Mouse (Mus musculus) gastrocnemius, adult 8-10 months (tissue): Measurements from ENCODE around the gene Mycbp. TPM values are rescaled to one million over a fixed set of nuclear protein-coding genes. Genes with fewer than 3 reads are reported as not detected.
A peak's percentile ranks its signal among the peaks of the same experiment; 100 is the strongest.

Experiments
- DNase-seq, 2 experiments: peaks; one replicate each; pipeline ENCODE4 v3.0.0; 2022; ENCODE audit warnings: low spot score in 2 of 2
- total RNA-seq, 4 experiments: library from RNA; stranded (reverse); gene quantifications; 2 replicates each; pipeline ENCODE4 v1.2.4; 2022

The Mycbp gene
- 10 to 100 TPM; 12.3 to 34.6 (median 21.5) TPM for total RNA-seq

DNA sequence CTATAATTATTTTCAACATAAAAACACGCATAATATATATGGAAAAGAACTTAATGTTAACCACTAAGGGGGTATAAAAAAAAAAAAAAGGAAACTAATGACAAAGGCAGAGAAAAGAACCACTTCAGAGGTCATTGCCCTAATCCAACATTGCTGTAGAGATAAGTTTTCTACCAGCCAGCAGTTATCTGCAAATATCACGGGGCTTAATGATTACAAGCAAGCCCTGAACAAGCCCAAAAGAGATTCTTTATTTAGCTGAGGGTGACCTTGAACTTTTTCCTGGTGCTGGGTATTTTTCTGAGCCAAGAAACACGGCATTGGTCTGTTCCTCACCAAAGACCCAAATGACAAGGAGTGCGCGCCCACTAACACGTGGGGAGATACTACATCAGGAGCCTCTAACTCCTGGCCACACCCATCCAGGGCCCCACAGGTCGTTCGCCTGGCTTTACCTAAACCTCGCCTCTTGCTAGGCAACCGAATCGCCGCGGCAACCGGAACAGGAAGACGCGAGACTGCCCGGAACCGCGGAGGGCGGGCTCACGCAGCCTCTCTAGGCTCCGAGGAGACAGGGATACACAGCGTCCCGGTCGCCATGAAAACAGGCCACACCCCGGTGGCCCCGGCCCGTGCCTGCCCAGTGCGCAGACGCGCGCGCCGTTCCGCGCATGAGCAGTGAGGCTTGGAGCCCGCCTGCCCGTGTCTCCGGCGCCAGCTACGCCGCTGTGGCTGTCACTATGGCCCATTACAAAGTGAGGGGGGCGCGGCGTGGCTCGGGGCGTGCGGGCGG, at the start of gene Mycbp:
Gene Mycbp (plus strand): TSS at position 500 of the 793 bp plus-strand sequence.
- peak; percentile 98 for DNase-seq

GRCm38 (mm10) chr4:123856888-123857287, 47.7 kb upstream of the Mycbp start:
- DNase-seq: no peak

DNA sequence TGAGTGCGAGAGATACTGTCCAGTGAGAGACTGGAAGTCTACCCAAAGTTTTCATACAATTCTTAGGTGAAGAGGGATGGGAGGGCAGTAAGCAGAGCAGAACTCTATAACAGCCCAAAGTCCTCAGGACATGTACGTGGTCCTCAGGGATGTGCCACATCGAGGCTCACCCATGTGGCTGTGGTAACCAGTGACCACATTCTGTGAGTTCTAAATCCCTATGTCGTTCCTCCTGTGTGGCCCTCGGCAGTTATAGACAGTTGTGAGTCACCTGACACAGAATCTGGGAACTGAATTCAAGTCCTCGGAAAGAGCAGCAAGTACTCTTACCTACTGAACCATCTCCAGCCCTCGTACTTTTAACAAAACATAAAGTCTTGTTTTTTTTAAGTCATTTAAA, 46.5 kb upstream of the Mycbp start:
- DNase-seq: no peak

GRCm38 (mm10) chr4:123859379-123859778, 45.3 kb upstream of the Mycbp start, which contains the start of gene 4933427I04Rik:
TSS of gene 4933427I04Rik (plus strand) at chr4:123859679.
- no peak for DNase-seq

DNA sequence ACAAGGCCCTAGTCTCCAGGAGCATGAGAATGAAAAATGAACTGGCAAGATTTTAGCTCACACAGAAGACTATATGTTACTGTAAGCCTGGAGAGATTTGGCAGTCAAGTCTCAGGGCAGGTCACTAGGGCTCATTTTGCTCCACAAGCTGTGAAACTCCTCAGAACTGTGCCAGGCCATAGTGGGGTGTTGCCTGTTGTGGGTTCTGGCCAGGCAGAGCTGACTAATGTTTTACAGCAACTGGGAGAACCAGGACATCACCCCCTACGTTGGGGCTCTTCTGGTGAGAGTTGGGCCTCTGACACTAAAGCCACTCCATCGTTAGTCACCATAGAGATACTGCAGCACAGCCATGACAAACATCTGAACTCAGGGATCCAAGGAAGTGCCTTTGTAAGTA, 44.8 kb upstream of the Mycbp start:
- no peak for DNase-seq

DNA sequence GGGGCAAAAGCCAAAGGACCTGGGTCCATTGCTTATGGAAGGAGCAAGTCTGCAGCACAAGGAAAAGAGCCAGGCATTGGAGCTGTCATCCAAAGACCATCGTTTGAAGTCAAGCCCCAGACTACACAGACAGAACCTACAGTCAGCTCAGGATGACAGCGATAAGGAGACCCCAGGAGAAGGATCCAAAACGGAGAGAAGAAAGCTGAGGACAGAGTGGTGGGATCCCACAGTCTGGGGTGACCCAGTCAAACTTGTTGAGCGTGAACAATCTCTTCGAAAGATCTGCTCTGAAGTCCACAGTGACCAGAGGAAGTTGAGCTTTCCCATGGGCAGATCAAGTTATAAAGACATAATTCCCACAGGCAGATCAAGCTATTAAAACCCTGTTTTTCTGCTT, 44.0 kb upstream of the Mycbp start:
- no peak for DNase-seq

- no peak for DNase-seq
Measured at GRCm38 (mm10) chr4:123893726-123894125, 10.9 kb upstream of the Mycbp start.

GRCm38 (mm10) chr4:123894295-123894694, 10.3 kb upstream of the Mycbp start:
- DNase-seq: no peak

- DNase-seq: no peak
Measured at GRCm38 (mm10) chr4:123898696-123899095, 5.9 kb upstream of the Mycbp start.

DNA sequence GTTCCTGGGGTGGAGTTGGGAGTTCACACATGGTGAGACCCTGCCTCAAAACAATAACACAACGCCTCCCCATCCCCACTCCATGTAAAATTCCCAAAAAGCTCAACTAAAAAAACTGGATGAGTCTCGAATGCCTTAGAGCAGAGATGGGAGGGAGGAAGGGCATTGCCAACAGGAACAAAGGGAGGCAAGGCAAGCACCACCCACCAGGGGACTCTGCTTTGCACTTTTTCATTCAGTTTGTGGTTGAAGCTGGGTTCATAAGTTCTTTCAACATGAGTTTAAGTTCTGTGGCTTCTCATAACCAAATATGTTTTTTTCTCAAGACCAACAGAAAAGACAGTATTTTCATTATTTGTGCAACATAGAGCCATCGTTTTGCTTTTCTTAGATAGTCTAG, 1.2 kb upstream of the Mycbp start:
- no peak for DNase-seq

GRCm38 (mm10) chr4:123905126-123905668, 565 bp downstream of the Mycbp start:
- DNase-seq: no peak

GRCm38 (mm10) chr4:123911503-123911902, 6.9 kb downstream of the Mycbp start:
- no peak for DNase-seq

DNA sequence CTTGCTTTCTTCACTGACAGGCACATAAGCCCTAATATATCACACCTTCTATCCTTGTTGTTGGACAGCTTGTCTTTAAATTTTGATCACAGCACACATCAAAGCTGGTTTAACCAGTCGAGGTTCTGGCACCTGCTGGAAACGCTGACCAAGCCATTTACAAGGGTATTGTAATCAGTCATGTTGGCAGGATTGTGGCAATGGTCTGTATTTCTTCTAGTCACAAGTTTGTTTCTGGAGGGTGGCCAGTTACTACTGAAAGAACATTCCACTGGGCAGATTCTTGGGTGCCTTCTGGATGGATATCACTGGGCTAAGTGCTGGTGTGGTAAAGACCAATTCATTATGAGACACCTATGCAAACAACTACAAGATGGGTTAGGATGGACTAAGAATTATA, 7.8 kb downstream of the Mycbp start:
- no peak for DNase-seq

GRCm38 (mm10) chr4:123916748-123917547, 12.3 kb downstream of the Mycbp start, which contains the start of gene Rragc:
TSS of gene Rragc (plus strand) at chr4:123917446.
- peak; percentile 100 for DNase-seq

- peak; percentile 6 to 15 for DNase-seq
Measured at GRCm38 (mm10) chr4:123917548-123918140, 13.0 kb downstream of the Mycbp start, which contains the start of gene 4930535I16Rik. TSS of gene 4930535I16Rik (minus strand) at chr4:123918022.

DNA sequence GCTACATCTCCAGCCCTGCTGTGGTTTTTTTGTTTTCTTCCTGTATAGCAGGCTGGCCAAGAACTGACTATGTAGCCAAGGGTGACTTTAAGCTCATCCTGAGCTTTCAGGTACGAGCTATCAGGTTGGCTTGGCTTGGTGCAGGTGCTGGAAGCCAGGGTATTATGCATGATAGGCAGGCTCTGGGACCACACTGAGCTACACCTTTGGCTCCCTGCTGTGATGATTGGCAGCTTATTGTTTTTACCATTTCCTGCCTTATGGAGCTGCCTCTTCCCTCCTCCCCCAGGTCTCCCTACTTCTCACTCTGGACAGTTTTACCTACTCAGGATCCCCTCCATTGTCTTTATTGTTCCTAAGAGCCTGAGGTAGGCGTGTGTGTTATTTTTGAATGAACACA, 14.2 kb downstream of the Mycbp start:
- DNase-seq: no peak

DNA sequence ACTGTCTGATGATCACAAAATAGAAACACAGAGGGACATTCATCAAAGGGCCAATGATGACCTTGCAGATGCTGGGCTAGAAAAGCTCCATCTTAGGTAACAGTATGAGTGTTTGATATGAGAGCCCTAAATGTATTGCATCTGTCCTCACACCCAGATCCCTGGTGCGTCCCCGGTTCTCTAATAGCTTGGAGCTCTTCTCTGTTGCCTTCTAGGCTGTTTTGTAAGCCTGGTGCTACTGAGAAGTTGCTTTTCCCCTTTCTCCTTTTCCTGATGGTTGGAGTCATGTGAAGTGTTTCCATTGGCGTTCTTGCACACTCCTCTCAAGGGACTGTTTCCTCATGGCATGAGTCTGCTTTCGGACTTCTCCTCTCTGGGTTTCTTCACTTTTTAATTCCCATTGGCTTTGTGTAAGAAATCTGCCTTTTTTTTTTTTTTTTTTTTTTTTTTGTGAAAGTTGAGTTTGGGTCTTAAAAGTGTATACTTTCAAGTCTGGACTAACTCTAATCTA, 16.5 kb downstream of the Mycbp start:
- DNase-seq: no peak

DNA sequence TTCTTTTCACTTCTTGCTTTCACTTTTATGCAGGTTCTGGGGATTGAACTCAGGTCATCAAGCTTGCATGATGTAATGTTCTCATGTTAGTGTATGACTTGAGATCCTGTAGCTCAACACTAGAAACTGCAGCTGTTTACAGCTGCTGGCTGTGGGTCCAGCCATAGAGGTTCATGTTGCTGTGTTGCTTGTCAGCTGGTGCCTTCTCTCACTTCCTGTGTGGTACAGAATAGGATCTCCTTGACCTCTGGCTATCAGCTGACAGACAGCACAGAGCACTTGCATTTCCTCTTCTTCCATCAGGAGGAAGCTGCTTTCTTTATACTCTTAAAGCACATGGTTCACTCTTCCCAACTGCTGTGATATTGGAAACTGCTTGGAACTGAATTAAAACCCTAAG, 23.3 kb downstream of the Mycbp start:
- DNase-seq: no peak

- no peak for DNase-seq
Measured at GRCm38 (mm10) chr4:123929994-123930393, 25.4 kb downstream of the Mycbp start.

GRCm38 (mm10) chr4:123934306-123934705, 29.7 kb downstream of the Mycbp start:
- no peak for DNase-seq

DNA sequence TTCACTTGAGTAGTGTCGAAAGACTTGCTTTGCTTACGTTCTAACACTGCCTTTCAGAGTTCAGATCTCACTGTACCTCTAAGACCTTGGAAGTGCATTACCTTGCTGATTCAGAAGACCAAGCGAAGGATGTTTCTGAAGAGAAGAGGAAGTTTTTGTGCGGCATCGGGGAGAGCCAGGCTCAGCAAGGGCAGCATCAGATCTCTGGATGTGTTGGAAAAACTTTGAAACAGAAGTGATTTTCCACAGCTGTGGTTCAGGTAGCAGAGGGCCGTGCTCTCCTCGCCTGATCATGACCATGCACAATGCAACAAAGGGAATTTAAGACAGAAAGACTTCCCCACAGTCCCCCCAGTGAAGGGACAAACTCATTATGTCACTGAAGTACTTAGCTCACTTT, 31.4 kb downstream of the Mycbp start:
- DNase-seq: no peak
